Mouse (Mus musculus): Measurements from ENCODE around the gene Col4a2. TPM values are rescaled to one million over a fixed set of nuclear protein-coding genes. Genes with fewer than 3 reads are reported as not detected.

Col4a2 gene
- polyA plus RNA-seq (2015; fragmentation: Nextera tagmentation; extraction: Ambion mirVana), result 47.5 and 52.5 TPM in 2 replicates

DNA sequence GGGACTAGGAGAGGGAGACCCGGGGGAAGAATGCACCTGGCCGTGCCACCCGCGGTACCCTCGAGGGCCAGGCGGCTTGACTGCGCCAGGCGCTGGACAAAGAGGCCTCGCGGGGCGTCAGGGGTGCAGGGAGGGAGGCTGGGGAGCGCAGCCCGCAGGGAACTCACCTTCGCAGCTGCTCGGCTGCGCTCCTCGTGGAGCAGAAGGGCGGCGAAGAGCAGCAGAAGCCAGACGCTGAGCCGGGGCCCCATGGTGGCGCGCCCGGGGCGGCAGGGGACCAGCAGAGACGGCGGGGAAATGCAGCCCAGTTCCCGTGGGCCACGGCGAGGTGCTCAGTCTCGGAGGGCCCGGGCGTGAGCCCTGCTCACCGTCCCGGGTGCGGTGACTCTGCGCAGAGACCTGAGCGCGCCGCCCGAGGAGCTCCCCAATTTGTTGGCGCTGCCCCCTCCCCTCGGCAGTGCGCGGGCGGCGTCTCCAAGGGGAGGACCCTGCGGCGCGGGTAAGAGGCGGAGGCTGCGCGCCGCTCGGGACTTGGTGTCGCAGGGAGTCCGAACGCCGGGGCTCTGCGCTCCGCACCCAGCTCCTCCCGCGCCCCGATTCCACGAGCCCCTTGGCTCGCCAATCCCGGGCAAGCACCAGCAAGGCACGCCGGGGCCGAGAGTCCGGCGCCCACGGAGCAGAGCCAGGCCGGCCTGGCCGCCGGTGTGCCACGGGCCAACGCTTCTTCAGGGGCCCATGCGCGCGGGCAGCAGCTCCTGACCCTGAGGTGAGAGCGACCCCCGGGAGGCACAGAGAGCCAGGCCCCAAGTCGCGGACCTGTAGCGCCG, at the start of gene Col4a2, which contains the start of gene Col4a1:
Gene Col4a2 (plus strand): TSS at position 457 of the 827 bp plus-strand sequence.
Gene Col4a1 (minus strand): TSS at position 478 of the 827 bp plus-strand sequence.
- WGBS, result under 1% methylated on average over 86 of the region's 87 CpGs
- Histone ChIP-seq H3K4me3 (peak within 1 kb of the TSS; percentile 57), H3K4me1 (replicated peaks) (peaks cover 43% of the 10 kb centered on the region), H3K9ac (peak within 1 kb of the TSS; percentile 84), H3K27ac (replicated peaks) (peak within 1 kb of the TSS; percentile 78), H3K27me3 (peaks cover 83% of the 10 kb centered on the region), H3K36me3 (no peaks in the 10 kb centered on the region), H3K4me2 (peak within 1 kb of the TSS; percentile 80), H3K9me3 (no peaks in the 10 kb centered on the region)
- peak; percentile 68 for ATAC-seq (ENCODE audit: low read depth)

DNA sequence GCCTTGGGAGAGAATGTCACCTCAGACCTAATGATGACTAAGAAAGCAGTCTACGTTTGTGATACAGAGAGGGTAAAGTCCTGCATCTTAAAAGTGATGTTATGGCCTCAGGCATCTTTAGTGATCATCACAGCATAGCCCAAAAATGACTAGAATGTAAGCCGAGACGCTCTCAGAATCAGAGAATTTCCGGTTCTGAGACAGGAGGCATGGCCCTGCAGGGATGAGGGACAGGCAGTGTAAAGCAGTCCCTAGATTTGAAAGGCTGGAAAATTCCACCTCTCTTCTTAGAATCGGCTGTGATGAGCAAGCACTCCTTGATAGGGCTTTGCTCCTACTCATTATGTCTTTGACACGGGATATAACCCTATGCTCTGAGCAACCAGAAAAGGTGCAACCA, 48.8 kb upstream of the Col4a2 start:
- 90% methylated on average over 6 of the region's 6 CpGs for WGBS
- ATAC-seq (ENCODE audit: low read depth), result no peak
- H3K27me3 ChIP-seq, result no peaks in the 10 kb centered on the region

DNA sequence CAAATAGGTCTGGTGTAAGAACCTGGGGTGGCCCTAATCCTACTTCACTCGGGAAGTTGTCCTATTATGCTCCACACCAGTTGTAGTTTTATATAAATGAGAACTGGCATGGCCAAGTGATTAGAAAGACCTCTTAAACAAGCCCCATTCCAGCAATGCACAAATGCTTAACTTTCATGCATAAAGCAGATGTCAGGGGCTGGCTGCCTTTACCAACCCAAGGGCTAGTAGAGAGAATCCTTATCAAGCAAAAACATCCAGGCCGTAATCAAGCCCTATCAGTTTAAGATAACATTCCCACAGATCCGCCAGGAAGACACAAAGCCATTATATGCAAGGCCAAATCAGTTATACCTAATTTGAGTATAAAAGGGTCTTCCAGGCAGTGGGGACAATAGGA, 46.6 kb upstream of the Col4a2 start:
- Histone ChIP-seq H3K9me3 (no peaks in the 10 kb centered on the region), H3K36me3 (no peaks in the 10 kb centered on the region), H3K4me3 (no peak overlapping the region), H3K27ac (replicated peaks) (no peak overlapping the region), H3K9ac (no peak overlapping the region), H3K4me1 (replicated peaks) (no peaks in the 10 kb centered on the region; the same call in 1 of the 2 replicates), H3K27me3 (no peaks in the 10 kb centered on the region), H3K4me2 (no peak overlapping the region)
- ATAC-seq (ENCODE audit: low read depth), result no peak
- 81% methylated on average over 3 of the region's 3 CpGs for WGBS

More for the DNA sequence above, 48.8 kb upstream of the Col4a2 start:
- H3K9me3 ChIP-seq, result no peaks in the 10 kb centered on the region
- no peak overlapping the region for H3K27ac ChIP-seq (replicated peaks)
- peaks cover 16% of the 10 kb centered on the region for H3K4me1 ChIP-seq (replicated peaks)
- H3K4me2 ChIP-seq, result no peak overlapping the region
- H3K9ac ChIP-seq, result no peak overlapping the region
- no peak overlapping the region for H3K4me3 ChIP-seq
- no peaks in the 10 kb centered on the region for H3K36me3 ChIP-seq

- Histone ChIP-seq H3K27me3 (no peaks in the 10 kb centered on the region), H3K4me2 (no peak overlapping the region), H3K9me3 (no peaks in the 10 kb centered on the region), H3K36me3 (no peaks in the 10 kb centered on the region), H3K9ac (no peak overlapping the region), H3K27ac (replicated peaks) (no peak overlapping the region), H3K4me3 (no peak overlapping the region), H3K4me1 (replicated peaks) (no peaks in the 10 kb centered on the region; the same call in 1 of the 2 replicates)
- ATAC-seq (ENCODE audit: low read depth), result no peak
- WGBS, result 86% methylated on average over 2 of the region's 2 CpGs
These were observed 46.1 kb upstream of the Col4a2 start for GRCm38 (mm10) chr8:11266471-11266870.

- Histone ChIP-seq H3K9ac (no peak overlapping the region), H3K4me2 (no peak overlapping the region), H3K4me3 (no peak overlapping the region), H3K4me1 (replicated peaks) (0 out of 2 replicates have a peak, but pooled peaks cover 3% of the 10 kb centered on the region), H3K36me3 (no peaks in the 10 kb centered on the region), H3K9me3 (no peaks in the 10 kb centered on the region), H3K27me3 (no peaks in the 10 kb centered on the region), H3K27ac (replicated peaks) (no peak overlapping the region)
- ATAC-seq (ENCODE audit: low read depth), result no peak
- WGBS, result 76% methylated on average over 6 of the region's 6 CpGs
These were observed 43.9 kb upstream of the Col4a2 start for GRCm38 (mm10) chr8:11268753-11269152.

DNA sequence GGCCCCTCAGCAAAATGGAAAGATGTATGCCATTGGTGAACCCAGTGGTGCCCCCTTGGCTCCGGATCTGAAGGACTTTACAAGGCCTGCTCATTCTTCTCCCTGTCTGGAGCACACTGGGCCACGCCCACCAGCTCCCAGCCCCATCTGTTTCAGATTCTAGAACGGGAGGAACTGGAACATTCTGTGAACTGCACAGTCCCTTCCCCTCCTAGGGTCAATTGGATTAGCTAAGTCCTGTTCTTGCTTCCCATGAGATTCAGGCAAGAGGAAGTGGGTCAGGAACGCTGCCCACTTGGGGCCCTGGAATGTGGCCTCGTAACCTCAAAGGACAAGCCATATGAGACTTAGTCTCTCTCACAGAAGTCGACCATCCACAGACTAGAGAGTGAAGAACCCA, 41.8 kb upstream of the Col4a2 start:
- no peak for ATAC-seq (ENCODE audit: low read depth)
- no peak overlapping the region for H3K4me3 ChIP-seq
- H3K9me3 ChIP-seq, result no peaks in the 10 kb centered on the region
- no peaks in the 10 kb centered on the region for H3K36me3 ChIP-seq
- no peaks in the 10 kb centered on the region for H3K27me3 ChIP-seq
- WGBS, result 82% methylated on average over 6 of the region's 6 CpGs
- H3K4me2 ChIP-seq, result no peak overlapping the region
- H3K27ac ChIP-seq (replicated peaks), result no peak overlapping the region
- no peak overlapping the region for H3K9ac ChIP-seq
- H3K4me1 ChIP-seq (replicated peaks), result 0 out of 2 replicates have a peak, but pooled peaks cover 3% of the 10 kb centered on the region

GRCm38 (mm10) chr8:11272205-11272604, 40.4 kb upstream of the Col4a2 start:
- no peaks in the 10 kb centered on the region for H3K27me3 ChIP-seq
- H3K27ac ChIP-seq (replicated peaks), result no peak overlapping the region
- H3K4me2 ChIP-seq, result no peak overlapping the region
- 86% methylated on average over 6 of the region's 6 CpGs for WGBS
- no peak overlapping the region for H3K9ac ChIP-seq
- no peak overlapping the region for H3K4me3 ChIP-seq
- no peaks in the 10 kb centered on the region for H3K36me3 ChIP-seq
- H3K9me3 ChIP-seq, result no peaks in the 10 kb centered on the region
- 0 out of 2 replicates have a peak, but pooled peaks cover 3% of the 10 kb centered on the region for H3K4me1 ChIP-seq (replicated peaks)
- ATAC-seq (ENCODE audit: low read depth), result no peak

DNA sequence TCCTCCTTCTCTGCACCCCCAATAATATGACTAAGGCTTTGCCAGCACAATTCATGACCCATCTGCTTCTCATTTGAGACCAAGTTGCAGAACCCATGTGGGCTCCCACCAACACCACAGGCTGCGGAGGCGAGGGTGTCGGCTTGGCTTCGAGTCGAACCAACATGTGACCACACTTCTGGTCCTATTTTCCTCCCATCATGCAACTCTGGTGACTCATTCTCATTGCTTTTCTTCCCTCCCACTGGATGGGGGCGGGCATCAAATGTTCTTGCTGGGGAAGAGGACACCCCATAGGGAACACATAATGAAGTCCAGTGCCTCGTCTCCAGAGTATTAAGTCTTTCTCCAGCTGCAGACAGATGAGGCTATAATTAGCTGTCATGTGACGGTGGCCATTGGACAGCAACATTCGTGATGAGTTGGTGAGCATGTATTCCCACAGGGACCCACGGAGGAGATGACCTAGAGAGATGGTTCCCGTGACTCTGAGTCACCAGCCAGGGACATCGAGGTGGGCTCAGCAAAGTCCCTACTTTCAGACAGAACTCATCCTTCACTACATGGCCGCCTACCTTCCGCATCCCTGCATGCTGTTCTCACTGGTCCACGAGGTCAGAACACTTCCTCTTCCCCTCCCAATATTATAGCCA, 39.0 kb upstream of the Col4a2 start:
- H3K9ac ChIP-seq, result no peak overlapping the region
- H3K27ac ChIP-seq (replicated peaks), result no peak overlapping the region
- H3K36me3 ChIP-seq, result no peaks in the 10 kb centered on the region
- ATAC-seq (ENCODE audit: low read depth), result no peak
- H3K9me3 ChIP-seq, result no peaks in the 10 kb centered on the region
- no peaks in the 10 kb centered on the region for H3K27me3 ChIP-seq
- H3K4me2 ChIP-seq, result no peak overlapping the region
- peaks cover 8% of the 10 kb centered on the region for H3K4me1 ChIP-seq (replicated peaks)
- WGBS, result 84% methylated on average over 15 of the region's 15 CpGs
- H3K4me3 ChIP-seq, result no peak overlapping the region

DNA sequence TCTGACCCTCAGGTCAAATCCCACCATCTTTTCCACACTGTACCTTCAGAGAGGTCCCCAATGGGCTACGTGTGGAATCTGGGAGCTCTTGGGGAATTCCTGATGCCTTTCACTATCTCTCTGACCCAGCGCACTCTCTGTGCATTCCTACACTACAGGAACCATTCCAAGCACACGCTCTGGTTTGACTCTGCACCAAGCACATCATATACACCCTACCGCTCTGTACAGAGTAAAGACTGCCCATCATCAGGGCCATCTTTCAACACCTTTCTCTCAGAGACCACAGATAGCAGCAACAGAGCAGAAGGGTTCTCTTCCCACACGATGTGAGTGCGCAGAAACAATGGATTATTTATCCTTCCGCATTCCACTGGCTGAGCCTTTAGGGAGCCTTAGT, 38.2 kb upstream of the Col4a2 start:
- H3K27ac ChIP-seq (replicated peaks), result no peak overlapping the region
- H3K27me3 ChIP-seq, result no peaks in the 10 kb centered on the region
- H3K4me3 ChIP-seq, result no peak overlapping the region
- no peak overlapping the region for H3K9ac ChIP-seq
- H3K4me2 ChIP-seq, result no peak overlapping the region
- no peaks in the 10 kb centered on the region for H3K9me3 ChIP-seq
- WGBS, result 83% methylated on average over 7 of the region's 7 CpGs
- peaks cover 16% of the 10 kb centered on the region for H3K4me1 ChIP-seq (replicated peaks)
- no peaks in the 10 kb centered on the region for H3K36me3 ChIP-seq
- ATAC-seq (ENCODE audit: low read depth), result no peak

GRCm38 (mm10) chr8:11276286-11276685, 36.3 kb upstream of the Col4a2 start:
- Histone ChIP-seq H3K4me3 (no peak overlapping the region), H3K4me1 (replicated peaks) (peaks cover 18% of the 10 kb centered on the region), H3K27ac (replicated peaks) (no peak overlapping the region), H3K9me3 (no peaks in the 10 kb centered on the region), H3K27me3 (no peaks in the 10 kb centered on the region), H3K9ac (no peak overlapping the region), H3K36me3 (no peaks in the 10 kb centered on the region), H3K4me2 (no peak overlapping the region)
- 79% methylated on average over 6 of the region's 6 CpGs for WGBS
- ATAC-seq (ENCODE audit: low read depth), result no peak

DNA sequence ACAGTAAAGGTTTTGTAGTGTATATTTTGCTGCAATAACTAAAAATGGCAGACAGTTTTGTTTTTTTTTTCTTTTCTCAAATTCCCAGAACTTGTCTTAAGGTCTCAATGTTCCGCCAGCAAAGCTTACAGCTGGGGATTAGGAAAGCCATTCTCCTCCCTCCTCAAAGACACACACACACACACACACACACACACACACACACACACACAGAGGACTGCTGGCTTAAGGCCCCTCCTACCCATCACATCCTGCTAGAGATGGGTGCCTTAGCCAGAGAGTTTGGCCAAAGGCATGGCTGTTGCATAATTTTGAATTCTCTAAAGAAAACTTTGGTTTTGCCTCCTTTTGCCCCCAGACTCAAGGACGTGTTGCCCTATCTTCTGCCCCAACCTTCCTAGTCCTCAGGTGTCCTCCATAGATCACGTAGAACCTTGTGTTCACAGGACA, 35.0 kb upstream of the Col4a2 start:
- H3K36me3 ChIP-seq, result no peaks in the 10 kb centered on the region
- no peak overlapping the region for H3K4me3 ChIP-seq
- H3K4me1 ChIP-seq (replicated peaks), result peaks cover 20% of the 10 kb centered on the region
- WGBS, result 91% methylated on average over 3 of the region's 3 CpGs
- ATAC-seq (ENCODE audit: low read depth), result no peak
- H3K9me3 ChIP-seq, result no peaks in the 10 kb centered on the region
- H3K27ac ChIP-seq (replicated peaks), result no peak overlapping the region
- H3K9ac ChIP-seq, result no peak overlapping the region
- H3K4me2 ChIP-seq, result no peak overlapping the region
- H3K27me3 ChIP-seq, result no peaks in the 10 kb centered on the region

- Histone ChIP-seq H3K4me3 (no peak overlapping the region), H3K9me3 (no peaks in the 10 kb centered on the region), H3K4me2 (no peak overlapping the region), H3K9ac (no peak overlapping the region), H3K36me3 (no peaks in the 10 kb centered on the region), H3K4me1 (replicated peaks) (peaks cover 22% of the 10 kb centered on the region), H3K27me3 (no peaks in the 10 kb centered on the region), H3K27ac (replicated peaks) (peak overlapping the region; percentile 4; the same call in 1 of the 2 replicates)
- WGBS, result 56% methylated on average over 4 of the region's 4 CpGs
- ATAC-seq (ENCODE audit: low read depth), result no peak
These were observed 34.4 kb upstream of the Col4a2 start for GRCm38 (mm10) chr8:11278101-11278611.

Data from neural tube, embryonic 13.5 days (tissue).